Mouse (Mus musculus) heart, postnatal 4 days (tissue): ENCODE results near the gene Wiz. TPM values are rescaled to one million over a fixed set of nuclear protein-coding genes. Genes with fewer than 3 reads are reported as not detected.

Experiments used
- DNase-seq: peaks from one replicate; pipeline ENCODE4 v3.0.0; 2021
- total RNA-seq, 2 experiments: library from RNA; stranded (reverse); gene quantifications; 2 replicates each; pipeline ENCODE4 v1.2.3; 2021

Gene Wiz
- 10 to 100 TPM; 33.7 to 34.6 TPM for total RNA-seq

- peak; percentile 97 for DNase-seq
Measured at GRCm38 (mm10) chr17:32389101-32389659, at the start of gene Wiz. Gene Wiz (minus strand): TSS chr17:32389439.

GRCm38 (mm10) chr17:32437106-32437505 lies 47.9 kb upstream of the Wiz start:
- no peak for DNase-seq

GRCm38 (mm10) chr17:32435151-32435550 lies 45.9 kb upstream of the Wiz start:
- DNase-seq: no peak

GRCm38 (mm10) chr17:32434324-32434723 lies 45.1 kb upstream of the Wiz start:
- DNase-seq: peak; percentile 39

- no peak for DNase-seq
Measured at GRCm38 (mm10) chr17:32431972-32432371, 42.7 kb upstream of the Wiz start.

GRCm38 (mm10) chr17:32426610-32427009 lies 37.4 kb upstream of the Wiz start:
- DNase-seq: no peak

GRCm38 (mm10) chr17:32424034-32424433 lies 34.8 kb upstream of the Wiz start, which contains the start of gene Pglyrp2:
Gene Pglyrp2 (minus strand): TSS chr17:32424167.
- no peak for DNase-seq

- DNase-seq: no peak
Measured at GRCm38 (mm10) chr17:32420781-32421180, 31.5 kb upstream of the Wiz start.

GRCm38 (mm10) chr17:32419989-32420388 lies 30.8 kb upstream of the Wiz start:
- no peak for DNase-seq

GRCm38 (mm10) chr17:32416771-32417170 lies 27.5 kb upstream of the Wiz start:
- DNase-seq: no peak

GRCm38 (mm10) chr17:32415417-32416020 lies 26.3 kb upstream of the Wiz start:
- DNase-seq: no peak

- no peak for DNase-seq
Measured at GRCm38 (mm10) chr17:32411898-32412297, 22.7 kb upstream of the Wiz start.

GRCm38 (mm10) chr17:32403417-32403816 lies 14.2 kb upstream of the Wiz start, which contains the start of gene Rasal3:
Gene Rasal3 (minus strand): TSS chr17:32403583.
- no peak for DNase-seq

- no peak for DNase-seq
Measured at GRCm38 (mm10) chr17:32402779-32403157, 13.5 kb upstream of the Wiz start.

GRCm38 (mm10) chr17:32402011-32402778 lies 13.0 kb upstream of the Wiz start:
- DNase-seq: no peak

GRCm38 (mm10) chr17:32396266-32396665 lies 7.0 kb upstream of the Wiz start:
- no peak for DNase-seq

- no peak for DNase-seq
Measured at GRCm38 (mm10) chr17:32393944-32394343, 4.7 kb upstream of the Wiz start.

- DNase-seq: peak; percentile 45
Measured at GRCm38 (mm10) chr17:32388370-32389100, 704 bp downstream of the Wiz start.

GRCm38 (mm10) chr17:32387986-32388369 lies 1.3 kb downstream of the Wiz start:
- DNase-seq: no peak

- no peak for DNase-seq
Measured at GRCm38 (mm10) chr17:32386659-32387432, 2.4 kb downstream of the Wiz start.

GRCm38 (mm10) chr17:32383661-32384060 lies 5.6 kb downstream of the Wiz start:
- DNase-seq: no peak

GRCm38 (mm10) chr17:32382576-32382975 lies 6.7 kb downstream of the Wiz start:
- DNase-seq: no peak
